Mouse (Mus musculus): ENCODE measurements around the gene Macrod1. TPM values are rescaled to one million over a fixed set of nuclear protein-coding genes. Genes with fewer than 3 reads are reported as not detected.

Macrod1 gene
- polyA plus RNA-seq, 1 experiment from 2014 or later: 6.9 TPM

- WGBS: 7% methylated on average over 6 of the region's 6 CpGs
- no peaks in the 10 kb centered on the region for H3K9me3 ChIP-seq (ENCODE audit: control insufficient read depth, low read length)
- peak overlapping the region; percentile 85 for H3K9ac ChIP-seq
- peaks cover 37% of the 10 kb centered on the region for H3K4me1 ChIP-seq (replicated peaks; ENCODE audit: control insufficient read depth, insufficient read depth, low read length)
- H3K4me2 ChIP-seq (replicated peaks): peak overlapping the region; percentile 96
- H3K27me3 ChIP-seq (ENCODE audit: control insufficient read depth, insufficient read depth, low read length): peaks cover 33% of the 10 kb centered on the region
- peak overlapping the region; percentile 74 for H3K4me3 ChIP-seq (replicated peaks; ENCODE audit: low read length)
- no peak for ATAC-seq (ENCODE audit: low FRiP score)
- no peak for DNase-seq (ENCODE audit: low spot score)
- no peak overlapping the region for H3K27ac ChIP-seq
- no peaks in the 10 kb centered on the region for H3K36me3 ChIP-seq (replicated peaks; ENCODE audit: control insufficient read depth, insufficient read depth)
These were observed 107.6 kb downstream of the Macrod1 start for GRCm38 (mm10) chr19:7164238-7164637.

DNA sequence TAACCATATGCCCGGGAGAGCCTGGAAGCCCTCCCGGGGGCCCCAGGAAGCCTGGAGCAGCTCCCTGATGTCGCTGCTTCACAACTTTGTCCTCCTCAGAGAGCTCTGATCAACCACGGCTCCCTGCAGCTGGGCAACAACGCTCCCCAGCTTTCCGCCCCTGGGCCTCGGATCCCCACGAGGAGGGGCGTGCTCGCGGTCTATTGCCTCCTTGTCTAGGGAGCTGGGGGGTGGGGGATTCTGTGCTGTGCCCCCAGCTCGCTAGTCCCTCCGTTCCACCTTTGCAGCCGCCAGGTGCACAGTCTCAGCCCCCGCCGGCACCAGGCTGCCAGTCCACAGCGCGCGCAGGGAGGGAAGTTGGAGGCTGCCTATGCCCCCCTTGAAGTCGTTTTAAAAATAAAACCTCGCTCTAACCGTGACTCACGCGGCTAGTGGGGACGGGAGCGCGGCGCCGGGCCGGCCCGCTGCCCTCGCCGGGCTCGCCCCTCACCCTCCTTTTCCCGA lies 108.3 kb downstream of the Macrod1 start:
- H3K4me1 ChIP-seq (replicated peaks; ENCODE audit: control insufficient read depth, insufficient read depth, low read length): peaks cover 31% of the 10 kb centered on the region
- H3K27me3 ChIP-seq (ENCODE audit: control insufficient read depth, insufficient read depth, low read length): peaks cover 33% of the 10 kb centered on the region
- no peaks in the 10 kb centered on the region for H3K36me3 ChIP-seq (replicated peaks; ENCODE audit: control insufficient read depth, insufficient read depth)
- H3K9me3 ChIP-seq (ENCODE audit: control insufficient read depth, low read length): no peaks in the 10 kb centered on the region
- DNase-seq (ENCODE audit: low spot score): no peak
- H3K4me2 ChIP-seq (replicated peaks): peak overlapping the region; percentile 96
- WGBS: under 1% methylated on average over 35 of the region's 35 CpGs
- ATAC-seq (ENCODE audit: low FRiP score): no peak
- H3K9ac ChIP-seq: peak overlapping the region; percentile 85
- H3K27ac ChIP-seq: peak overlapping the region; percentile 71; the same call in 1 of the 2 replicates
- peak overlapping the region; percentile 74 for H3K4me3 ChIP-seq (replicated peaks; ENCODE audit: low read length)

- peak; percentile 31 for ATAC-seq (ENCODE audit: low FRiP score)
- Histone ChIP-seq H3K4me1 (replicated peaks; ENCODE audit: control insufficient read depth, insufficient read depth, low read length) (peaks cover 24% of the 10 kb centered on the region), H3K9me3 (ENCODE audit: control insufficient read depth, low read length) (no peaks in the 10 kb centered on the region), H3K27me3 (ENCODE audit: control insufficient read depth, insufficient read depth, low read length) (peaks cover 33% of the 10 kb centered on the region), H3K4me3 (replicated peaks; ENCODE audit: low read length) (peak overlapping the region; percentile 74), H3K27ac (peak overlapping the region; percentile 71), H3K36me3 (replicated peaks; ENCODE audit: control insufficient read depth, insufficient read depth) (no peaks in the 10 kb centered on the region), H3K4me2 (replicated peaks) (peak overlapping the region; percentile 96), H3K9ac (peak overlapping the region; percentile 85)
- WGBS: under 1% methylated on average over 83 of the region's 105 CpGs
- DNase-seq (ENCODE audit: low spot score): no peak
These were observed 109.0 kb downstream of the Macrod1 start for GRCm38 (mm10) chr19:7165509-7166199.

- H3K4me3 ChIP-seq (replicated peaks; ENCODE audit: low read length): peak overlapping the region; percentile 74
- H3K9me3 ChIP-seq (ENCODE audit: control insufficient read depth, low read length): no peaks in the 10 kb centered on the region
- H3K27me3 ChIP-seq (ENCODE audit: control insufficient read depth, insufficient read depth, low read length): peaks cover 33% of the 10 kb centered on the region
- H3K36me3 ChIP-seq (replicated peaks; ENCODE audit: control insufficient read depth, insufficient read depth): no peaks in the 10 kb centered on the region
- peak overlapping the region; percentile 85 for H3K9ac ChIP-seq
- peaks cover 28% of the 10 kb centered on the region for H3K4me1 ChIP-seq (replicated peaks; ENCODE audit: control insufficient read depth, insufficient read depth, low read length)
- DNase-seq (ENCODE audit: low spot score): no peak
- 3% methylated on average over 14 of the region's 15 CpGs for WGBS
- peak; percentile 1; the same call in 1 of the 2 replicates for ATAC-seq (ENCODE audit: low FRiP score)
- 0 out of 2 replicates have a peak overlapping the region, but pooled peaks have one; percentile 71 for H3K27ac ChIP-seq
- H3K4me2 ChIP-seq (replicated peaks): peak overlapping the region; percentile 96
These were observed 109.6 kb downstream of the Macrod1 start for GRCm38 (mm10) chr19:7166200-7166711.

- Histone ChIP-seq H3K4me1 (replicated peaks; ENCODE audit: control insufficient read depth, insufficient read depth, low read length) (peaks cover 33% of the 10 kb centered on the region), H3K27me3 (ENCODE audit: control insufficient read depth, insufficient read depth, low read length) (peaks cover 33% of the 10 kb centered on the region), H3K9me3 (ENCODE audit: control insufficient read depth, low read length) (no peaks in the 10 kb centered on the region), H3K36me3 (replicated peaks; ENCODE audit: control insufficient read depth, insufficient read depth) (no peaks in the 10 kb centered on the region), H3K27ac (no peak overlapping the region), H3K9ac (no peak overlapping the region), H3K4me2 (replicated peaks) (no peak overlapping the region), H3K4me3 (replicated peaks; ENCODE audit: low read length) (no peak overlapping the region)
- 17% methylated on average over 6 of the region's 6 CpGs for WGBS
- DNase-seq (ENCODE audit: low spot score) (no peak), ATAC-seq (ENCODE audit: low FRiP score) (no peak)
These were observed 110.2 kb downstream of the Macrod1 start for GRCm38 (mm10) chr19:7166767-7167166.

DNA sequence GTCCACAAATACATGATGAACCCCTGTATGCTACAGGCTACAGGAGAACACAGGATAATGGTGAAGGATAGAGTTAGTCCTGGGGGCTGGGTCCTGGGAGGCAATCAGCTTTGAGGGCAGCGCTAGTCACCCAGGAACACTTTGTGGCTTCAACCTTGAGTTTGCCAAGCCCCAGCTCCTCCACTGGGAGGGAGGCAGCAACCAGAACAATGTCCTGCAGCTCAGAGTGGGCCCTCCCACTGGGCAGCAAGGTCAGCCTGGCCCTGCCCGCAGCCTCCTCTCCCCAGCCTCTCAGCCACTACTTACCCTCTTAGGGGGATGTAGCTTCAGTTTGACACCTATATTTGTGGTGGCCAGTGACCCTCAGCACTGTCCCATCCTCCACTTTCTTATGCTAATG lies 111.8 kb downstream of the Macrod1 start:
- ATAC-seq (ENCODE audit: low FRiP score): no peak
- peaks cover 28% of the 10 kb centered on the region for H3K27me3 ChIP-seq (ENCODE audit: control insufficient read depth, insufficient read depth, low read length)

GRCm38 (mm10) chr19:7170916-7171315 lies 114.3 kb downstream of the Macrod1 start:
- WGBS: 70% methylated on average over 6 of the region's 6 CpGs
- ATAC-seq (ENCODE audit: low FRiP score) (no peak), DNase-seq (ENCODE audit: low spot score) (no peak)
- H3K4me3 ChIP-seq (replicated peaks; ENCODE audit: low read length): no peak overlapping the region
- H3K4me2 ChIP-seq (replicated peaks): no peak overlapping the region
- H3K9me3 ChIP-seq (ENCODE audit: control insufficient read depth, low read length): no peaks in the 10 kb centered on the region
- H3K9ac ChIP-seq: no peak overlapping the region
- peaks cover 13% of the 10 kb centered on the region; the same call in 1 of the 2 replicates for H3K27me3 ChIP-seq (ENCODE audit: control insufficient read depth, insufficient read depth, low read length)
- H3K4me1 ChIP-seq (replicated peaks; ENCODE audit: control insufficient read depth, insufficient read depth, low read length): peaks cover 26% of the 10 kb centered on the region
- H3K27ac ChIP-seq: no peak overlapping the region
- H3K36me3 ChIP-seq (replicated peaks; ENCODE audit: control insufficient read depth, insufficient read depth): no peaks in the 10 kb centered on the region

More for the DNA sequence above, 111.8 kb downstream of the Macrod1 start:
- DNase-seq (ENCODE audit: low spot score): no peak
- H3K27ac ChIP-seq: no peak overlapping the region
- H3K36me3 ChIP-seq (replicated peaks; ENCODE audit: control insufficient read depth, insufficient read depth): no peaks in the 10 kb centered on the region
- no peaks in the 10 kb centered on the region for H3K9me3 ChIP-seq (ENCODE audit: control insufficient read depth, low read length)
- H3K4me3 ChIP-seq (replicated peaks; ENCODE audit: low read length): no peak overlapping the region
- peaks cover 42% of the 10 kb centered on the region for H3K4me1 ChIP-seq (replicated peaks; ENCODE audit: control insufficient read depth, insufficient read depth, low read length)
- H3K9ac ChIP-seq: no peak overlapping the region
- WGBS: 34% methylated on average over 2 of the region's 2 CpGs
- H3K4me2 ChIP-seq (replicated peaks): no peak overlapping the region

DNA sequence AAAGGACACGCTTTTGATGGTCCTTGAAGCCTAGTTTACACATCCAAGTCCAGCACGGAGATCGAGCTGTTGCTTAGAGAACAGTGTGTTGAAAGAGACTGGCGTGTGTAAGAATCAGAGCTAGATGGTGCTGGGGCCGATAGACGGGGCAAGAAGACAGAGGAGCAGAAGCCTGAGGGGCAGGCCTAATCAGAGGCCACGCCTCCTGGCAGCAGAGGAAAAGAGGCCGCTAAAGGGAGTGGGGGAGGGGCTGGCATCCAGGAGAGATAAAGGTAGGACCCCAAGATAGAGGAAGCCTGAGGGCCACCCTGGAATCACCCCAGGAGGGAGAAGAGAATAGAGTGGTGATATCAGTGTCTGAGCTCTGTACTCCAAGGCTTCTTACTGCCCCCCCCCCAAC lies 114.8 kb downstream of the Macrod1 start:
- no peak for ATAC-seq (ENCODE audit: low FRiP score)

GRCm38 (mm10) chr19:7172051-7172866 lies 115.6 kb downstream of the Macrod1 start:
- H3K4me2 ChIP-seq (replicated peaks): peak overlapping the region; percentile 1; the same call in 1 of the 2 replicates
- ATAC-seq (ENCODE audit: low FRiP score): peak; percentile 92
- WGBS: 5% methylated on average over 13 of the region's 13 CpGs

More for the DNA sequence above, 114.8 kb downstream of the Macrod1 start:
- Histone ChIP-seq H3K27ac (no peak overlapping the region), H3K9me3 (ENCODE audit: control insufficient read depth, low read length) (no peaks in the 10 kb centered on the region), H3K36me3 (replicated peaks; ENCODE audit: control insufficient read depth, insufficient read depth) (no peaks in the 10 kb centered on the region), H3K27me3 (ENCODE audit: control insufficient read depth, insufficient read depth, low read length) (peaks cover 9% of the 10 kb centered on the region; the same call in 1 of the 2 replicates), H3K4me2 (replicated peaks) (peak overlapping the region; percentile 1; the same call in 1 of the 2 replicates), H3K9ac (no peak overlapping the region), H3K4me3 (replicated peaks; ENCODE audit: low read length) (no peak overlapping the region), H3K4me1 (replicated peaks; ENCODE audit: control insufficient read depth, insufficient read depth, low read length) (peaks cover 27% of the 10 kb centered on the region)
- WGBS: 5% methylated on average over 8 of the region's 8 CpGs
- no peak for DNase-seq (ENCODE audit: low spot score)

More at GRCm38 (mm10) chr19:7172051-7172866, 115.6 kb downstream of the Macrod1 start:
- no peak overlapping the region for H3K4me3 ChIP-seq (replicated peaks; ENCODE audit: low read length)
- H3K27me3 ChIP-seq (ENCODE audit: control insufficient read depth, insufficient read depth, low read length): 0 out of 2 replicates have a peak, but pooled peaks cover 2% of the 10 kb centered on the region
- peaks cover 26% of the 10 kb centered on the region for H3K4me1 ChIP-seq (replicated peaks; ENCODE audit: control insufficient read depth, insufficient read depth, low read length)
- H3K9me3 ChIP-seq (ENCODE audit: control insufficient read depth, low read length): no peaks in the 10 kb centered on the region
- H3K9ac ChIP-seq: no peak overlapping the region
- peak; percentile 72 for DNase-seq (ENCODE audit: low spot score)
- no peaks in the 10 kb centered on the region for H3K36me3 ChIP-seq (replicated peaks; ENCODE audit: control insufficient read depth, insufficient read depth)
- H3K27ac ChIP-seq: no peak overlapping the region
